Mouse (Mus musculus) midbrain, embryonic 14.5 days (tissue): ENCODE data around the gene Mrgprx1. TPM values are rescaled to one million over a fixed set of nuclear protein-coding genes. Genes with fewer than 3 reads are reported as not detected.

Experiments
- polyA plus RNA-seq: library from polyadenylated mRNA; unstranded; fragments of >200 nt; fragmentation: Nextera tagmentation; extraction: Ambion mirVana; gene quantifications from 2 replicates; pipeline ENCODE4 v1.2.1, GENCODE M21; 2014

Gene Mrgprx1
- polyA plus RNA-seq, 1 experiment from 2014 or later = not detected

Other genes with a start within 250 kb of the Mrgprx1 start
- not detected in 2 replicates for gene Mrgpra4, start 45.5 kb downstream of the Mrgprx1 start, polyA plus RNA-seq
- gene Mrgprb5, start 141.4 kb upstream of the Mrgprx1 start, polyA plus RNA-seq = not detected in 2 replicates
- gene Mrgprb4, start 171.7 kb upstream of the Mrgprx1 start, polyA plus RNA-seq = not detected in 2 replicates